In the genomic region with DNA sequence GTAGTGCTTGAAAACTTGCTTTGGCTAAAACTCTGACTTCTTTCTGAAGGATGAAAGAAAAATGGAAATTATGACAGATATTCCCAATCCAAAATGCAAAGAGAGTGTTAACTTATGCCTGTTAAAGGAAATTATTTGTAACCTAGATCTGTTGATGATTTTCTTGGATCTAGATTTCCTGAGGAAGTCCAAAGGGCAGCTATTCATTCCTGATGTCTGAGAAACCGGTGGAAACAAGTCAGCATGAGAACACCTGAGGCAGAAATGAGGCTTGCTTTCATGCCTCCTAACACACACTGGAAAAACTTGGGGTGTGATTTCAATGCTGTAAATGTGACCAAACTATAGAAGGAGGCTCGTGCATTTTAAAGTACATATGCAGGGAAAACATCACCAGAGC, we compare ENCODE assay signal across 30 mouse cellular contexts.
"Had no signal": no experiment of that assay in that cellular context is flagged by ENCODE, and none has a peak within 500 bp of the region (broad histone marks: within the 10 kb centered on the region; RNA-seq: fewer than 3 reads in every experiment).

No protein-coding gene starts in this region.

- H3K27me3 ChIP-seq: limb, embryonic 12.5 days; limb, embryonic 13.5 days; limb, embryonic 15.5 days; liver, embryonic 12.5 days; liver, embryonic 13.5 days; liver, embryonic 15.5 days; lung, embryonic 15.5 days; megakaryocyte, embryonic 14.5 days; midbrain, embryonic 12.5 days; midbrain, embryonic 15.5 days; neural tube, embryonic 12.5 days had no signal

- DNase-seq: left cerebral cortex, postnatal 4 days; liver; liver, embryonic 13.5 days; liver, postnatal 0 days; lung, adult 18-20 months; lung, adult 2 months; lung, embryonic 14.5 days; lung, postnatal 10 days; lung, postnatal 14 days; lung, postnatal 36 days; lung, postnatal 4 days; midbrain, embryonic 14.5 days had no signal

- H3K9me3 ChIP-seq: limb, embryonic 10.5 days; limb, embryonic 12.5 days; limb, embryonic 13.5 days; limb, embryonic 15.5 days; liver, embryonic 12.5 days; liver, embryonic 13.5 days; liver, embryonic 15.5 days; lung, embryonic 15.5 days; midbrain, embryonic 10.5 days; midbrain, embryonic 12.5 days; midbrain, embryonic 15.5 days; neural tube, embryonic 12.5 days had no signal

- H3K4me1 ChIP-seq: limb, embryonic 10.5 days; limb, embryonic 12.5 days; limb, embryonic 13.5 days; limb, embryonic 15.5 days; liver, embryonic 12.5 days; liver, embryonic 13.5 days; liver, embryonic 15.5 days; lung, embryonic 15.5 days; megakaryocyte, embryonic 14.5 days; midbrain, embryonic 10.5 days; midbrain, embryonic 12.5 days; midbrain, embryonic 15.5 days; neural tube, embryonic 12.5 days had no signal

- H3K9ac ChIP-seq: limb, embryonic 12.5 days; limb, embryonic 13.5 days; limb, embryonic 15.5 days; liver, embryonic 12.5 days; liver, embryonic 13.5 days; liver, embryonic 14.5 days; liver, embryonic 15.5 days; liver, postnatal 0 days; lung, embryonic 14.5 days; lung, embryonic 15.5 days; midbrain, embryonic 12.5 days; midbrain, embryonic 15.5 days; neural tube, embryonic 12.5 days had no signal

- H3K4me3 ChIP-seq: limb, embryonic 10.5 days; limb, embryonic 12.5 days; limb, embryonic 13.5 days; limb, embryonic 15.5 days; liver, embryonic 12.5 days; liver, embryonic 13.5 days; liver, embryonic 15.5 days; lung, embryonic 15.5 days; megakaryocyte, embryonic 14.5 days; midbrain, embryonic 10.5 days; midbrain, embryonic 12.5 days; midbrain, embryonic 15.5 days; myocyte; neural tube, embryonic 12.5 days had no signal

- H3K4me2 ChIP-seq: limb, embryonic 12.5 days; limb, embryonic 13.5 days; limb, embryonic 15.5 days; liver, embryonic 11.5 days; liver, embryonic 12.5 days; liver, embryonic 13.5 days; liver, embryonic 15.5 days; lung, embryonic 14.5 days; lung, embryonic 15.5 days; midbrain, embryonic 12.5 days; midbrain, embryonic 15.5 days; neural tube, embryonic 12.5 days had no signal

- H3K27ac ChIP-seq: limb, embryonic 10.5 days; limb, embryonic 12.5 days; limb, embryonic 13.5 days; limb, embryonic 15.5 days; liver, embryonic 12.5 days; liver, embryonic 13.5 days; liver, embryonic 14.5 days; liver, embryonic 15.5 days; lung, embryonic 15.5 days; macrophage; midbrain, embryonic 10.5 days; midbrain, embryonic 12.5 days; midbrain, embryonic 15.5 days; neural tube, embryonic 12.5 days had no signal

- H3K36me3 ChIP-seq: limb, embryonic 10.5 days; limb, embryonic 12.5 days; limb, embryonic 13.5 days; limb, embryonic 15.5 days; liver, embryonic 12.5 days; liver, embryonic 13.5 days; liver, embryonic 15.5 days; lung, embryonic 15.5 days; midbrain, embryonic 10.5 days; midbrain, embryonic 12.5 days; midbrain, embryonic 15.5 days; neural tube, embryonic 12.5 days had no signal

- ATAC-seq: liver, embryonic 12.5 days; liver, postnatal 0 days; lung, postnatal 0 days; midbrain, embryonic 15.5 days; midbrain, embryonic 16.5 days had no signal
